Mouse (Mus musculus) embryo, embryonic 10 days (tissue): ENCODE results near the gene Pck1.
A peak's percentile ranks its signal among the peaks of the same experiment; 100 is the strongest.

ENCODE experiments used
- DNase-seq: peaks from one replicate; pipeline ENCODE4 v3.0.0-alpha.2; 2015; ENCODE audit warnings: low spot score

Gene Pck1

DNA sequence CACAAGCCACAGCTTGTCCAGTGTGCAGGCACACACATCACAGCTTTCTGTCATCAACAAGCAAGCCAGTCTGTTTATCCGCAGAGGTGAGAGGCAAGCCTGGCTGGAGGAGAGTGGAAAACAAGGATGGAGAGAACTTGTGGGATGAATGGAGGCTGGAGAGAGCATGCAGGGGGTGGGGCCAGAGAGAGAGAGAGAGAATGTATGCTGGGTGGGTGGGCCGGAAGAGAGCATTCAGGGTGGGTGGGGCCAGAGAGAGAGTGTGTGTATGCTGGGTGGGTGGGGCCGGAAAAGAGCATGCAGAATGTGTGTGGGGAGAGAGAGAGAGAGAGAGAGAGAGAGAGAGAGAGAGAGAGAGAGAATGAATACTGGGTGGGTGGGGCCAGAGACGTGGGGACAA is 51.8 kb downstream of the Pck1 start:
- peak; percentile 2 for DNase-seq

DNA sequence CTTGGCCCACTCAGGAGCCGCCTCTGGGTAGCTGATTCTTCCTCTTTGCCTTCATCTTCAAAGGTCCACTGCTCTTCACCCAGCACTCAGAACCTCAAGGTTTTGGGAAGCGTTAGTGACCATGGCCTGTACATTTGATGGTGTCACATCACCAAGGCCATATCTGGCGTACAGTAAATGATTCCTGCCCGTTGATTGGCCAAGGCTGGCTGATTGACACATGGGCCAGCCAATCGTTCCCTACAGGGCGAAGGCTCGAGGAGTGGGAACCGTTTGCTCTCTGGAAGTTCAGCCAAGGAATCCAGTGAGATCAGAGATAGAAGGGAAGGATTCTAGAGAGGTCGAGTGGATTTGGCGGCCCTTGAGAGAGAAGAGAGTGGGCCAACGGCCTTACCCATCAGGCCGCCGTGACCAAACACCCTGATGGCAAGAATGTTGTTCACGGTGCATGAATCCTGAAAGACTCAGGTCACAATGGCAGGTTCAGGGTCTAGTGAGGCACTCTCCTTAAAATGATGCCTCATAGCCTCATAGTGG is 52.8 kb downstream of the Pck1 start:
- DNase-seq = peak; percentile 2

DNA sequence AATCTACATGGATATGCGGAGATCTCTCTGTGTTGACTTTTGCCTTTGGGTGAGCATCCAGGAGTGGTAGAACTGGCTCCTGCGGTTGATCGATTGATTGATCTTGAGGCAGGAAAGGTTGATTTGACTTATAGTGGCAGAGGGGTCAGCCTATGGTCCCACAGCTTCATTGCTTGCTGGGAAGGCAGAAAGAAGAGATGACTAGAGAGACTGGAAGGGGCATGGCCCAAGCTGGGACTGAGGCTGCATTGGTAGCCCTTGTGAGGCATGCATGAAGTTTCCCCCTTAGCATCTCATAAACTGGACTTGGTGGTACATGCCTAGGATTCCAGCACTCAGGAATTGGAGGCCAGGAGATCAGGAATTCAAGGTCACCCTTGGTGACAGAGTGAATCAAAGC is 54.2 kb downstream of the Pck1 start:
- peak; percentile 1 for DNase-seq
